Mouse (Mus musculus) kidney, embryonic 15.5 days (tissue): ENCODE measurements around the gene Dock2. TPM values are rescaled to one million over a fixed set of nuclear protein-coding genes. Genes with fewer than 3 reads are reported as not detected.

Source experiments
- ATAC-seq: fragments of 200-750 bp; cut with Nextera tagmentation; replicated peaks from 2 replicates; pipeline ENCODE4 v1.8.0; 2017; ENCODE audit warnings: moderate TSS enrichment; ENCODE audit not compliant: low FRiP score
- H3K27ac ChIP-seq: fragments of 300-500 bp; sonication (generic); 2 replicates; pipeline ENCODE4 v1.5.1; 2015; ENCODE audit warnings: mild to moderate bottlenecking, inconsistent platforms
- H3K27me3 ChIP-seq: fragments of 300-500 bp; sonication (generic); 2 replicates; pipeline ENCODE4 v1.6.1; 2015; ENCODE audit warnings: inconsistent platforms
- H3K36me3 ChIP-seq: fragments of 300-500 bp; sonication (generic); 2 replicates; pipeline ENCODE4 v1.6.1; 2015; ENCODE audit warnings: inconsistent platforms
- H3K4me1 ChIP-seq: fragments of 300-500 bp; sonication (generic); 2 replicates; pipeline ENCODE4 v1.6.1; 2015; ENCODE audit warnings: inconsistent platforms
- H3K4me2 ChIP-seq: fragments of 300-500 bp; sonication (generic); 2 replicates; pipeline ENCODE4 v1.6.1; 2015; ENCODE audit warnings: moderate library complexity, mild to moderate bottlenecking, inconsistent platforms
- H3K4me3 ChIP-seq: fragments of 300-500 bp; sonication (generic); replicated peaks from 2 replicates; pipeline ENCODE4 v1.5.1; 2015; ENCODE audit warnings: mild to moderate bottlenecking, inconsistent platforms
- H3K9ac ChIP-seq: fragments of 300-500 bp; sonication (generic); 2 replicates; pipeline ENCODE4 v1.6.1; 2015; ENCODE audit warnings: mild to moderate bottlenecking, inconsistent platforms
- H3K9me3 ChIP-seq: fragments of 300-500 bp; sonication (generic); replicated peaks from 2 replicates; pipeline ENCODE4 v1.6.1; 2016; ENCODE audit warnings: inconsistent platforms
- WGBS: fragments of 180-500 bp; shearing (Covaris S2); methylation state at CpG from one replicate; pipeline ENCODE4 v1.1.7; 2015; ENCODE audit warnings: mixed read lengths; 5-methylcytosine and 5-hydroxymethylcytosine counted together
- polyA plus RNA-seq: library from polyadenylated mRNA; unstranded; fragments of >200 nt; fragmentation: Nextera tagmentation; extraction: Ambion mirVana; gene quantifications from 2 replicates; pipeline ENCODE4 v1.2.1, GENCODE M21; 2015

Dock2 gene
- polyA plus RNA-seq, 1 experiment from 2014 or later: 1.1 TPM

GRCm38 (mm10) chr11:34524586-34524985 is 259.1 kb downstream of the Dock2 start:
- WGBS: 74% methylated on average over 4 of the region's 4 CpGs
- no peak overlapping the region for H3K4me2 ChIP-seq

DNA sequence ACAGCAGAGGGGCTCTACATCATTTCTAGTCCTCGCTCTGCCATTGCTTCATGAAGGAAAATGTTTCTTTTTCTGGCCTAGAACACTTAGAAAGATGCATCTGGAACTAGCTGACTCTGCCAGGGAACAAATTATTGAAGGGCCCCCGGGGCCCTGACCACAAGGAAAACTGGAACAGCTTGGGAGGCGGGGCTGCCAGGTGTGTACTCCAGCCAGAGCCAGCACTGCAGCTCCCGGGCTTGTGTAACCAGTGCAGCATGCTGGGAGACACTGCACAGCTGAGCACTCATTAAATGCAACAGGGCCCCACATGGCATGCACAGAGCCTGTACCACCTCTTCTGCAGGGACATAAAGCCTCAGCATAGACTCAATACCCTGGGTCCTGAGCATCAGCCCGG is 265.1 kb downstream of the Dock2 start:
- ATAC-seq: no peak
- WGBS: 70% methylated on average over 5 of the region's 5 CpGs

More at GRCm38 (mm10) chr11:34524586-34524985, 259.1 kb downstream of the Dock2 start:
- no peak for ATAC-seq
- no peak overlapping the region for H3K4me3 ChIP-seq
- H3K4me1 ChIP-seq: no peaks in the 10 kb centered on the region
- H3K9ac ChIP-seq: no peak overlapping the region
- no peak overlapping the region for H3K27ac ChIP-seq
- H3K27me3 ChIP-seq: no peaks in the 10 kb centered on the region
- no peaks in the 10 kb centered on the region for H3K9me3 ChIP-seq
- no peaks in the 10 kb centered on the region for H3K36me3 ChIP-seq

GRCm38 (mm10) chr11:34516971-34517370 is 266.7 kb downstream of the Dock2 start:
- no peak for ATAC-seq
- Histone ChIP-seq H3K9me3 (no peaks in the 10 kb centered on the region), H3K4me3 (no peak overlapping the region), H3K4me1 (no peaks in the 10 kb centered on the region), H3K27me3 (no peaks in the 10 kb centered on the region), H3K27ac (no peak overlapping the region), H3K36me3 (no peaks in the 10 kb centered on the region), H3K9ac (no peak overlapping the region), H3K4me2 (no peak overlapping the region)
- WGBS: 67% methylated on average over 2 of the region's 2 CpGs

More for the DNA sequence above, 265.1 kb downstream of the Dock2 start:
- Histone ChIP-seq H3K4me2 (no peak overlapping the region), H3K36me3 (no peaks in the 10 kb centered on the region), H3K4me1 (no peaks in the 10 kb centered on the region), H3K27ac (no peak overlapping the region), H3K4me3 (no peak overlapping the region), H3K9me3 (no peaks in the 10 kb centered on the region), H3K27me3 (no peaks in the 10 kb centered on the region), H3K9ac (no peak overlapping the region)

GRCm38 (mm10) chr11:34515301-34515700 is 268.4 kb downstream of the Dock2 start:
- no peaks in the 10 kb centered on the region for H3K9me3 ChIP-seq
- no peak for ATAC-seq

GRCm38 (mm10) chr11:34506390-34506789 is 277.3 kb downstream of the Dock2 start:
- Histone ChIP-seq H3K27ac (no peak overlapping the region), H3K36me3 (no peaks in the 10 kb centered on the region), H3K9me3 (no peaks in the 10 kb centered on the region), H3K4me3 (no peak overlapping the region), H3K27me3 (no peaks in the 10 kb centered on the region), H3K4me1 (no peaks in the 10 kb centered on the region), H3K9ac (no peak overlapping the region), H3K4me2 (no peak overlapping the region)
- ATAC-seq: no peak
- WGBS: 84% methylated on average over 1 of the region's 1 CpGs

More at GRCm38 (mm10) chr11:34515301-34515700, 268.4 kb downstream of the Dock2 start:
- Histone ChIP-seq H3K4me3 (no peak overlapping the region), H3K9ac (no peak overlapping the region), H3K27me3 (no peaks in the 10 kb centered on the region), H3K4me1 (no peaks in the 10 kb centered on the region), H3K36me3 (no peaks in the 10 kb centered on the region), H3K4me2 (no peak overlapping the region), H3K27ac (no peak overlapping the region)
- WGBS: 56% methylated on average over 4 of the region's 4 CpGs

DNA sequence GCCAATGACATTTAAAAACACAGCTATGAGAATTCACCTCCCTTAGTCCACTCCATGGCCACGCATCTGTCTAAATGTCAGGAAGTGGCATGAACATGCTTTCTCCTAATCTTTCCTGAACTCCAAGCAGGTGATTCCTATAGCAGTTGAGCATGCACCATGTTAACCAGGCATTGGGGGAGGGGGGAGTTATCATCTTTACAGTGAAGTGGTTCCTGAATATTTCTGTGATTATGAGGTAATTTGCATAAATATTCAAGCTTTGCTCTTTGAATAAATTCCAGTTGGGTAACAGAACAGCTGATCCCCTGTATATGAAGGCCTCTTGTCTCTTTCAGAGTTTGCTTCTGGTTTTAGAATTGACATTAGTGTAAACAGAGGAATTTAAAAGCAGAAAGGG is 284.0 kb downstream of the Dock2 start:
- Histone ChIP-seq H3K36me3 (no peaks in the 10 kb centered on the region), H3K4me1 (no peaks in the 10 kb centered on the region), H3K27me3 (no peaks in the 10 kb centered on the region), H3K27ac (no peak overlapping the region), H3K9ac (no peak overlapping the region), H3K4me3 (no peak overlapping the region), H3K4me2 (no peak overlapping the region), H3K9me3 (no peaks in the 10 kb centered on the region)
- no peak for ATAC-seq
- WGBS: 77% methylated on average over 1 of the region's 1 CpGs

DNA sequence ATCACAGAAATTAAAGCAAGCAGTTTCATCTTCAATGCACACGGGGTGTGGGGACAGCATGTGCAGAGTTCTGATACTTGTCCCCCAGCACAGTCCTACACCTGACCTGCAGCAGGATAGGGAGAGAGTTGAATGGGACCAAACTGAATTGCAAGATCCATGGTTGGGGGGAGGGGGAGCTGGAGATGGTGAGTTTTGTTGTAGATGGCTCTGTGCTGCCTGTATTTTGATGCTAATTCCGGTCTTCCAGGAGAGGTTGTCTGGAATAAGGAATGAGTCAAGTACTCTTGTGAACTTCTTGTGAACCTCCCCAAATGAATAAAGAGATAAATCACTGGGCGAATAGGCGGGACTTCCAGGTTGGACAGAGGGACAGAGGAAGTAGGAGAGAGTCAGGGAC is 289.0 kb downstream of the Dock2 start:
- H3K4me1 ChIP-seq: no peaks in the 10 kb centered on the region
- no peak overlapping the region for H3K4me2 ChIP-seq
- no peak overlapping the region for H3K9ac ChIP-seq
- H3K36me3 ChIP-seq: no peaks in the 10 kb centered on the region
- ATAC-seq: no peak
- H3K27me3 ChIP-seq: no peaks in the 10 kb centered on the region
- H3K4me3 ChIP-seq: no peak overlapping the region
- WGBS: 74% methylated on average over 4 of the region's 4 CpGs
- H3K27ac ChIP-seq: no peak overlapping the region
- H3K9me3 ChIP-seq: no peaks in the 10 kb centered on the region

- Histone ChIP-seq H3K27ac (no peak overlapping the region), H3K36me3 (no peaks in the 10 kb centered on the region), H3K4me2 (no peak overlapping the region), H3K4me1 (no peaks in the 10 kb centered on the region), H3K27me3 (no peaks in the 10 kb centered on the region), H3K4me3 (no peak overlapping the region), H3K9ac (no peak overlapping the region), H3K9me3 (no peaks in the 10 kb centered on the region)
- ATAC-seq: no peak
- 93% methylated on average over 3 of the region's 3 CpGs for WGBS
These were observed 290.7 kb downstream of the Dock2 start for GRCm38 (mm10) chr11:34492986-34493385.

- no peak overlapping the region for H3K27ac ChIP-seq
- WGBS: 93% methylated on average over 2 of the region's 2 CpGs
- H3K4me1 ChIP-seq: no peaks in the 10 kb centered on the region
- ATAC-seq: no peak
- H3K4me3 ChIP-seq: no peak overlapping the region
- no peaks in the 10 kb centered on the region for H3K9me3 ChIP-seq
- no peak overlapping the region for H3K9ac ChIP-seq
- no peaks in the 10 kb centered on the region for H3K36me3 ChIP-seq
- no peaks in the 10 kb centered on the region for H3K27me3 ChIP-seq
- H3K4me2 ChIP-seq: no peak overlapping the region
These were observed 291.5 kb downstream of the Dock2 start for GRCm38 (mm10) chr11:34492223-34492622.

DNA sequence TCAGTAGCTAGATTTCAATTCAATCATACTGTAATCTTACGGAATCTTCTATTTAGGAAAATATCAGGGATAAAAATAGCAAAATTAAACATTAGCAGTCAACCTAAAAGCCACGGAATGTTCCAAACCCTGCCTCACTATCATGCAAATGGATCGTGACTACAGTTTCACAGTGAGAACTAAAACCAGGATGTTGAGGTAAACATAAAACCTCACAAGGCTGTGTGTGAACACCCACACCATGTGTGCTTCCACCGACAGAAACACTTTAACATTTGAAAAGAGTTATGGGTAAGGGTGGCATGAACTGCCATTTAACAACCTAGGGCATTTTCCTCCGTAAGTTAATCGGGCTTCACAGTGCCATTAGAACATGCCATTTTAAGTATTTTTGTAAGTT is 294.1 kb downstream of the Dock2 start:
- no peak for ATAC-seq

GRCm38 (mm10) chr11:34479301-34479700 is 304.4 kb downstream of the Dock2 start:
- no peak overlapping the region for H3K9ac ChIP-seq
- H3K4me2 ChIP-seq: no peak overlapping the region
- no peaks in the 10 kb centered on the region for H3K4me1 ChIP-seq
- H3K27ac ChIP-seq: no peak overlapping the region
- no peaks in the 10 kb centered on the region for H3K27me3 ChIP-seq
- no peak overlapping the region for H3K4me3 ChIP-seq
- no peak for ATAC-seq
- no peaks in the 10 kb centered on the region for H3K9me3 ChIP-seq
- WGBS: 76% methylated on average over 5 of the region's 5 CpGs
- no peaks in the 10 kb centered on the region for H3K36me3 ChIP-seq

More for the DNA sequence above, 294.1 kb downstream of the Dock2 start:
- 71% methylated on average over 6 of the region's 6 CpGs for WGBS
- no peak overlapping the region for H3K9ac ChIP-seq
- H3K27ac ChIP-seq: no peak overlapping the region
- H3K27me3 ChIP-seq: no peaks in the 10 kb centered on the region
- no peak overlapping the region for H3K4me3 ChIP-seq
- no peaks in the 10 kb centered on the region for H3K9me3 ChIP-seq
- no peaks in the 10 kb centered on the region for H3K36me3 ChIP-seq
- no peaks in the 10 kb centered on the region for H3K4me1 ChIP-seq
- no peak overlapping the region for H3K4me2 ChIP-seq

- Histone ChIP-seq H3K27ac (no peak overlapping the region), H3K9me3 (no peaks in the 10 kb centered on the region), H3K4me1 (no peaks in the 10 kb centered on the region), H3K9ac (no peak overlapping the region), H3K36me3 (no peaks in the 10 kb centered on the region), H3K27me3 (no peaks in the 10 kb centered on the region), H3K4me2 (no peak overlapping the region), H3K4me3 (no peak overlapping the region)
- ATAC-seq: peak; percentile 56; the same call in 1 of the 2 replicates
- WGBS: 71% methylated on average over 2 of the region's 2 CpGs
These were observed 313.9 kb downstream of the Dock2 start for GRCm38 (mm10) chr11:34469792-34470191.

DNA sequence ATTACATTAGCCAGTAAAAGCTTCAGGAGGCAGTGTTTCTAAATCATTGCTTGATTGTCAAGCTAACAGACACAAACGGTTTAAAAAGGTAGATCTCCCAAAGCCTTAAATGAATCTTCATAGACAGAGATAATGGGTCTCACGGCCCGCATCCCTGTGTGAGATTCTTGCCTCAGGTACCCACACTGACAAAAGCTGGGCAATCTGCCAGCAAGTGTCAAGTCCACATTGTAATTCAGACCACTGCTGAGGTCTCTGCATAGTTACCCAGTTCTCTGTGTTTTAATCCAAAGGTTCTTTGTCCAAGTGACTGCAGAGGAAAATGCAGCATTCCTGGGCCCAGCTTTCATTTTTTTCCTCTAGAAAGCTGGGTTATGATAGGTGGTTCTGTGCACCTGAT is 315.1 kb downstream of the Dock2 start:
- no peak for ATAC-seq
- H3K36me3 ChIP-seq: no peaks in the 10 kb centered on the region
- WGBS: 65% methylated on average over 3 of the region's 3 CpGs

More for the DNA sequence above, 315.1 kb downstream of the Dock2 start:
- H3K4me3 ChIP-seq: no peak overlapping the region
- H3K4me1 ChIP-seq: no peaks in the 10 kb centered on the region
- no peak overlapping the region for H3K27ac ChIP-seq
- H3K9ac ChIP-seq: no peak overlapping the region
- no peak overlapping the region for H3K4me2 ChIP-seq
- H3K27me3 ChIP-seq: no peaks in the 10 kb centered on the region
- no peaks in the 10 kb centered on the region for H3K9me3 ChIP-seq
